Mouse (Mus musculus) cortical plate, adult 2 months (tissue): ENCODE measurements around the gene Kansl1.

Experiments used
- CTCF ChIP-seq: fragments of 200-500 bp; IDR thresholded peaks from 2 replicates; pipeline ENCODE4 v1.5.1; 2011; ENCODE audit warnings: mild to moderate bottlenecking, control low read depth, low read length; ENCODE audit not compliant: insufficient read depth; ENCODE audit errors: extremely low read depth
- POLR2A ChIP-seq: fragments of 200-500 bp; IDR thresholded peaks from 2 replicates; pipeline ENCODE4 v1.6.1; 2011; ENCODE audit warnings: mild to moderate bottlenecking, low read length, control low read depth; ENCODE audit not compliant: insufficient read depth; ENCODE audit errors: extremely low read depth

DNA sequence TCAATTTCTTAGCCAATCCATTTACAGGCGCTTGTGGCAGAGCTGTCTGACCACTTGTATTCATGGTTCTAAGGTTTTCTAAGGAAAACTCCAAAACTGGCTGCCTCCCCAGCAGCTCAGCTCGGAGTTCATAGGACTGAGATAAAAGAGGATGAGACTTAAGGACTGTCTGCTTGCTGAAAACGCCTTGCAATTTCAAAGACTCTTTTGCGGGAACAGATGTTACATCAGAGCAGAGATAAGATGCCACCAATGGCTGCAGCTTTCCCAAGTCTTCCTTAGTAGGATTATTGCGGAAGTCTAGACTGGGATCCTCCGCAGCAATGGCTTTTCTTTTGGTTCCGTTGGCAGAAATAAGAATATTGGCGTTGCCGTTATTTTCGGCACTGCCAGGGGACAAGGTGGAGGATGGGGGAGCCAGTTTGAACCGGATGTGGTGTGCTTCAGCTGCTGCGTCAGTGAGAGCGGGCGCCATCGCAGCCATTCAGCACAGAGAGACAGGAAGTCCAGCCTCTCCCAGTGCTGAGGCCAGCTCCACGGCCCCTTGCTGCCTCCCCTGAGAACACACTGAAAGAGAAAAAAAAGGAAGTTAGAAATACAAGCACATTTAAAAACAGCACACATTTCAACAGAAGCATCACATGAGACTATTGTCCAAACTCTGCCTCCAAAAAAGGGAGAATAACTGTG, 43.8 kb downstream of the Kansl1 start:
- TF ChIP-seq CTCF (no peak), POLR2A (no peak)
